Mouse (Mus musculus): ENCODE measurements around the gene Pla2g6. TPM values are rescaled to one million over a fixed set of nuclear protein-coding genes. Genes with fewer than 3 reads are reported as not detected.
A peak's percentile ranks its signal among the peaks of the same experiment; 100 is the strongest.

Gene Pla2g6
- 8.8 and 9.4 TPM in 2 replicates for polyA plus RNA-seq (2015; fragmentation: Nextera tagmentation; extraction: Ambion mirVana)

GRCm38 (mm10) chr15:79328058-79328938 lies at the start of gene Pla2g6:
Gene Pla2g6 (minus strand): TSS chr15:79328390.
- peak; percentile 23 for TF ChIP-seq EP300 (optimal IDR thresholded peaks at IDR 0.05)
- peak; percentile 38; the same call in 1 of the 2 replicates for TF ChIP-seq CTCF (IDR thresholded peaks at IDR 0.05; ENCODE audit: low read depth)
- WGBS: 2% methylated on average over 46 of the region's 46 CpGs
- H3K9me3 ChIP-seq (ENCODE audit: control insufficient read depth, low read length): no peaks in the 10 kb centered on the region

GRCm38 (mm10) chr15:79377681-79378080 lies 49.5 kb upstream of the Pla2g6 start:
- WGBS: 54% methylated on average over 6 of the region's 6 CpGs
- H3K4me2 ChIP-seq (replicated peaks; ENCODE audit: low read depth): no peak overlapping the region
- H3K27me3 ChIP-seq (ENCODE audit: control insufficient read depth, insufficient read depth, low read length): no peaks in the 10 kb centered on the region
- DNase-seq (ENCODE audit: low spot score): peak; percentile 71
- no peak overlapping the region for H3K4me3 ChIP-seq (ENCODE audit: low read depth, low read length)
- H3K9me3 ChIP-seq (ENCODE audit: control insufficient read depth, low read length): no peaks in the 10 kb centered on the region
- peak overlapping the region; percentile 71 for H3K27ac ChIP-seq (replicated peaks)
- no peak overlapping the region for H3K9ac ChIP-seq (ENCODE audit: low read length)
- H3K36me3 ChIP-seq (ENCODE audit: control insufficient read depth, insufficient read depth, low read length): peaks cover 6% of the 10 kb centered on the region; the same call in 1 of the 2 replicates
- no peaks in the 10 kb centered on the region for H3K4me1 ChIP-seq (replicated peaks; ENCODE audit: control insufficient read depth, insufficient read depth)
- TF ChIP-seq EP300 (optimal IDR thresholded peaks at IDR 0.05) (no peak), CTCF (IDR thresholded peaks at IDR 0.05; ENCODE audit: low read depth) (peak; percentile 81)
- ATAC-seq (ENCODE audit: low FRiP score, low TSS enrichment): peak; percentile 88

More at GRCm38 (mm10) chr15:79328058-79328938, at the start of gene Pla2g6:
- DNase-seq (ENCODE audit: low spot score): peak; percentile 100
- Histone ChIP-seq H3K36me3 (ENCODE audit: control insufficient read depth, insufficient read depth, low read length) (no peaks in the 10 kb centered on the region), H3K4me1 (replicated peaks; ENCODE audit: control insufficient read depth, insufficient read depth) (peaks cover 9% of the 10 kb centered on the region), H3K27me3 (ENCODE audit: control insufficient read depth, insufficient read depth, low read length) (no peaks in the 10 kb centered on the region), H3K27ac (replicated peaks) (peak within 1 kb of the TSS; percentile 97), H3K9ac (ENCODE audit: low read length) (peak within 1 kb of the TSS; percentile 75), H3K4me3 (ENCODE audit: low read depth, low read length) (peak within 1 kb of the TSS; percentile 53), H3K4me2 (replicated peaks; ENCODE audit: low read depth) (peak within 1 kb of the TSS; percentile 86)
- peak; percentile 92 for ATAC-seq (ENCODE audit: low FRiP score, low TSS enrichment)

GRCm38 (mm10) chr15:79374760-79375159 lies 46.6 kb upstream of the Pla2g6 start:
- H3K9ac ChIP-seq (ENCODE audit: low read length): no peak overlapping the region
- peaks cover 6% of the 10 kb centered on the region; the same call in 1 of the 2 replicates for H3K36me3 ChIP-seq (ENCODE audit: control insufficient read depth, insufficient read depth, low read length)
- H3K4me2 ChIP-seq (replicated peaks; ENCODE audit: low read depth): no peak overlapping the region
- DNase-seq (ENCODE audit: low spot score) (no peak), ATAC-seq (ENCODE audit: low FRiP score, low TSS enrichment) (no peak)
- H3K27ac ChIP-seq (replicated peaks): no peak overlapping the region
- TF ChIP-seq CTCF (IDR thresholded peaks at IDR 0.05; ENCODE audit: low read depth) (no peak), EP300 (optimal IDR thresholded peaks at IDR 0.05) (no peak)
- no peak overlapping the region for H3K4me3 ChIP-seq (ENCODE audit: low read depth, low read length)
- no peaks in the 10 kb centered on the region for H3K27me3 ChIP-seq (ENCODE audit: control insufficient read depth, insufficient read depth, low read length)
- H3K9me3 ChIP-seq (ENCODE audit: control insufficient read depth, low read length): no peaks in the 10 kb centered on the region
- H3K4me1 ChIP-seq (replicated peaks; ENCODE audit: control insufficient read depth, insufficient read depth): 0 out of 2 replicates have a peak, but pooled peaks cover 4% of the 10 kb centered on the region
- 46% methylated on average over 3 of the region's 3 CpGs for WGBS

- H3K36me3 ChIP-seq (ENCODE audit: control insufficient read depth, insufficient read depth, low read length): peaks cover 9% of the 10 kb centered on the region; the same call in 1 of the 2 replicates
- ATAC-seq (ENCODE audit: low FRiP score, low TSS enrichment): no peak
Observed at GRCm38 (mm10) chr15:79370281-79370843, 42.2 kb upstream of the Pla2g6 start.

GRCm38 (mm10) chr15:79369452-79370280 lies 41.5 kb upstream of the Pla2g6 start:
- WGBS: 58% methylated on average over 15 of the region's 15 CpGs

More at GRCm38 (mm10) chr15:79370281-79370843, 42.2 kb upstream of the Pla2g6 start:
- H3K4me2 ChIP-seq (replicated peaks; ENCODE audit: low read depth): no peak overlapping the region
- H3K4me3 ChIP-seq (ENCODE audit: low read depth, low read length): no peak overlapping the region
- H3K9ac ChIP-seq (ENCODE audit: low read length): peak overlapping the region; percentile 35; the same call in 1 of the 2 replicates
- no peaks in the 10 kb centered on the region for H3K9me3 ChIP-seq (ENCODE audit: control insufficient read depth, low read length)
- 78% methylated on average over 7 of the region's 7 CpGs for WGBS
- H3K4me1 ChIP-seq (replicated peaks; ENCODE audit: control insufficient read depth, insufficient read depth): peaks cover 19% of the 10 kb centered on the region
- H3K27me3 ChIP-seq (ENCODE audit: control insufficient read depth, insufficient read depth, low read length): no peaks in the 10 kb centered on the region
- H3K27ac ChIP-seq (replicated peaks): peak overlapping the region; percentile 97
- no peak for TF ChIP-seq CTCF (IDR thresholded peaks at IDR 0.05; ENCODE audit: low read depth)
- no peak for TF ChIP-seq EP300 (optimal IDR thresholded peaks at IDR 0.05)
- no peak for DNase-seq (ENCODE audit: low spot score)

More at GRCm38 (mm10) chr15:79369452-79370280, 41.5 kb upstream of the Pla2g6 start:
- Histone ChIP-seq H3K4me2 (replicated peaks; ENCODE audit: low read depth) (no peak overlapping the region), H3K27ac (replicated peaks) (peak overlapping the region; percentile 97), H3K9me3 (ENCODE audit: control insufficient read depth, low read length) (no peaks in the 10 kb centered on the region), H3K36me3 (ENCODE audit: control insufficient read depth, insufficient read depth, low read length) (peaks cover 9% of the 10 kb centered on the region; the same call in 1 of the 2 replicates), H3K9ac (ENCODE audit: low read length) (peak overlapping the region; percentile 35; the same call in 1 of the 2 replicates), H3K27me3 (ENCODE audit: control insufficient read depth, insufficient read depth, low read length) (no peaks in the 10 kb centered on the region), H3K4me3 (ENCODE audit: low read depth, low read length) (no peak overlapping the region), H3K4me1 (replicated peaks; ENCODE audit: control insufficient read depth, insufficient read depth) (peaks cover 19% of the 10 kb centered on the region)
- DNase-seq (ENCODE audit: low spot score) (peak; percentile 55), ATAC-seq (ENCODE audit: low FRiP score, low TSS enrichment) (peak; percentile 2; the same call in 1 of the 2 replicates)
- TF ChIP-seq CTCF (IDR thresholded peaks at IDR 0.05; ENCODE audit: low read depth) (no peak), EP300 (optimal IDR thresholded peaks at IDR 0.05) (no peak)
